25 mouse cellular contexts compared by ENCODE assay signal in the genomic region with DNA sequence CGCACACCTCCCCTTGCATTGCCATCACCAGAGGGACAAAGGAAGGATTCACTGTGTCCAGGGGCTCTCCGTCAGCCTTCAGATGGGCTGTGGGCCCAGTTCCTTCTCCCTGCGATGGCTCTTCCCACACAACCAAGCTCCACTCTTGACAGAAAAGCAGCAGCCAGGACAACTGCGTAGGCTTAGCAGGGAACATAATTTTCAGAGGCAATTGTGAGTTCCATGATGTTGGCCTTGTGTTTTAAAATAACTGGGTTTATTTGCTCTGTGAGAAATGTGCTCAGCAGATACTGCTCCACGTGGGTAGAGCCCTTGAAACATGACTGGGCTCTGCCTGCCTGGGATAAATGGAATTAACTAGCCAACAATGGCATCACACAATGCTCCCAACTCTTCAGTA. TPM values are rescaled to one million over a fixed set of nuclear protein-coding genes. Genes with fewer than 3 reads are reported as not detected.
DNase-seq lines count a peak whose midpoint lies in the region; ATAC-seq lines count a peak whose summit lies in the region.
"Had no signal": no experiment of that assay in that cellular context is flagged by ENCODE, and none has a peak within 500 bp of the region (broad histone marks: within the 10 kb centered on the region; RNA-seq: fewer than 3 reads in every experiment).

No protein-coding gene starts in this region.

- peak; percentile 86 for ATAC-seq in frontal cortex, adult (ENCODE audit: low TSS enrichment)
- ATAC-seq: CD4-positive, CD25-positive, alpha-beta regulatory T cell, adult 4 months; hindbrain, postnatal 0 days; intestine, embryonic 16.5 days had no signal

- intact Hi-C loops in left cerebral cortex, postnatal 10 days (cut with DNase I), result loop anchor here (5.0 kb wide), 1 partner anchor 83 kb away; a partner anchor contains a TSS
- intact Hi-C loops in left cerebral cortex, postnatal 25 days (cut with DNase I), result loop anchor here (2.0 to 5.0 kb wide), 3 partner anchors 83 to 138 kb away; a partner anchor contains a TSS

- DNase-seq in frontal cortex, postnatal 25 days (ENCODE audit: low spot score in 2 of 2), result no peak
- DNase-seq in left cerebral cortex, adult 18-20 months (ENCODE audit: low spot score in 2 of 2), result peak; percentile 50 to 78
- DNase-seq in left cerebral cortex, postnatal 10 days (ENCODE audit: extremely low spot score in 1 of 2, low spot score in 2 of 2), result no peak
- peak; percentile 62 to 74 for DNase-seq in layer of hippocampus, adult 8-10 months (ENCODE audit: low spot score in 2 of 2)
- peak; percentile 67 to 94 for DNase-seq in left cerebral cortex, postnatal 25 days (ENCODE audit: low spot score in 2 of 2)
- DNase-seq in cerebellum, adult 9-10 months, result no peak
- no peak for DNase-seq in urinary bladder, postnatal 4 days (ENCODE audit: low spot score in 2 of 2)
- DNase-seq: adrenal gland, postnatal 36 days; cerebellum, adult 11-12 months; cerebellum, postnatal 14 days; gastrocnemius, postnatal 25 days; heart, adult 18-20 months; heart, postnatal 14 days; kidney, adult 9 months; kidney, postnatal 14 days; liver; lung, postnatal 36 days; midbrain, embryonic 14.5 days; right cerebral cortex, postnatal 4 days; thymus, adult 18-20 months; thymus, postnatal 36 days had no signal

RNA-seq across cellular contexts. Expression of a gene that starts 3.8 kb away (rescaled TPM):
- 10 to 100 TPM; 81.9 to 88.2 TPM for total RNA-seq in left cerebral cortex, adult 18-20 months (2021)
- 100 to 1,000 TPM; 102 to 104 TPM for total RNA-seq in left cerebral cortex, postnatal 10 days (2021)
- 100 to 1,000 TPM; 107 to 134 (median 123) TPM for total RNA-seq in layer of hippocampus, adult 8-10 months (2022)
- 10 to 100 TPM; 85.2 to 92.0 TPM for total RNA-seq in left cerebral cortex, postnatal 25 days (2021)

Comparison
In these comparisons a context has a peak if more than half of its experiments do, and no peak if none do; other contexts are left out.
1. DNase-seq: peak in left cerebral cortex, adult 18-20 months (2 of 2), layer of hippocampus, adult 8-10 months (2 of 2) and left cerebral cortex, postnatal 25 days (2 of 2); none in frontal cortex, postnatal 25 days (0 of 2), left cerebral cortex, postnatal 10 days (0 of 2), cerebellum, adult 9-10 months (single experiment) and urinary bladder, postnatal 4 days (0 of 2).